In the genomic region with DNA sequence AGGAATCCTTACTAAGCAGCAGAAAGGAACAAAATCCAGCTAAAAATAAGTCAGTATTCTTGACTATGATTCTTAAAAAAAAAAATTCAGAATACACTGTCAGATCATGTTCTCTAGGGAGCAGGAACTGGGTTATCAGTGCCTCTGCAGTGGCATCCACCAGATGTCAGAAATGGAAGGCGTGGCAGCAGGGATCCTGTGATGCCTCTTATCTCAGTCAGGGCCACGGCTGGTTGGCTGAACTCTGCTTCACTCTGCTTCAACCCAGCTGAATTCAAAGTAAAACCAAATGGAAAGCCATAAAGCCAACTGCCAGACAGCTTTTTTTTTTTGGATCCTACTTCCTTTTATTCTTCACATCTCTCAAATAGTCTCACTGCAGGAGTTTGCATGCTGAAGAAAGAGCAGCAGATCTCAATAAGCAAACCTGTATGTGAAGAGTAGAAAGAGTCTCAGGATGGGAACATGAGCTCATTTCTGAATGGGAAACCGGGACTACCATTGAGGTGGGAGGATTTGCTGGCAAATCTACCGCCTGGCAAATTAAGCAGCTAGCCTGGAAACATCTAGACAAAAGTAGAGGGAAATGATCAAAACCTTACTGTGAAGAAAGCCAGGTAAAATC, we compare ENCODE assay signal across 26 mouse cellular contexts.
DNase-seq lines count a peak whose midpoint lies in the region; ATAC-seq and TF ChIP-seq lines count a peak whose summit lies in the region.
"Had no signal": no experiment of that assay in that cellular context is flagged by ENCODE, and none has a peak within 500 bp of the region (broad histone marks: within the 10 kb centered on the region; RNA-seq: fewer than 3 reads in every experiment).

No protein-coding gene starts in this region.

- no peak for TF ChIP-seq CTCF in heart, postnatal 0 days (IDR thresholded peaks at IDR 0.05; ENCODE audit: low read depth)
- no peak for TF ChIP-seq CTCF in heart, adult 2 months (IDR thresholded peaks at IDR 0.05)
- no peak for TF ChIP-seq CTCF in midbrain, postnatal 0 days (IDR thresholded peaks at IDR 0.05)
- TF ChIP-seq CTCF in brain, embryonic 14.5 days (IDR thresholded peaks at IDR 0.05; ENCODE audit: borderline replicate concordance, extremely low read depth, insufficient read depth, insufficient read length): no peak

- 20% methylated on average over 4 of the region's 4 CpGs for WGBS in heart, postnatal 0 days
- WGBS in heart, adult 2 months: 30% methylated on average over 4 of the region's 4 CpGs
- 46% methylated on average over 4 of the region's 4 CpGs for WGBS in midbrain, embryonic 15.5 days
- 27% methylated on average over 4 of the region's 4 CpGs for WGBS in midbrain, postnatal 0 days
- WGBS in hindbrain, embryonic 13.5 days: 49% methylated on average over 4 of the region's 4 CpGs

- H3K27ac ChIP-seq in heart, postnatal 0 days (ENCODE audit: low read depth): no peak overlapping the region
- no peak overlapping the region for H3K27ac ChIP-seq in heart, adult 2 months
- no peak overlapping the region for H3K27ac ChIP-seq in midbrain, embryonic 15.5 days
- no peak overlapping the region for H3K27ac ChIP-seq in midbrain, postnatal 0 days (ENCODE audit: low read depth, low read length)
- no peak overlapping the region for H3K27ac ChIP-seq in hindbrain, embryonic 13.5 days
- H3K27ac ChIP-seq: embryonic facial prominence, embryonic 12.5 days; heart, embryonic 13.5 days; hindbrain, embryonic 14.5 days; limb, embryonic 12.5 days had no signal

- H3K4me3 ChIP-seq in heart, postnatal 0 days (ENCODE audit: low read depth, low read length): no peak overlapping the region
- H3K4me3 ChIP-seq in heart, adult 2 months: no peak overlapping the region
- H3K4me3 ChIP-seq in midbrain, embryonic 15.5 days: no peak overlapping the region
- H3K4me3 ChIP-seq in midbrain, postnatal 0 days (ENCODE audit: low read depth, low read length): no peak overlapping the region
- H3K4me3 ChIP-seq in hindbrain, embryonic 13.5 days: no peak overlapping the region
- H3K4me3 ChIP-seq: embryonic facial prominence, embryonic 12.5 days; heart, embryonic 13.5 days; limb, embryonic 12.5 days; megakaryocyte, embryonic 14.5 days had no signal

- H3K36me3 ChIP-seq in heart, postnatal 0 days (replicated peaks; ENCODE audit: control insufficient read depth, insufficient read depth, low read length): no peaks in the 10 kb centered on the region
- H3K36me3 ChIP-seq in heart, adult 2 months (ENCODE audit: control insufficient read depth, insufficient read depth, low read length): no peaks in the 10 kb centered on the region
- H3K36me3 ChIP-seq in midbrain, embryonic 15.5 days (replicated peaks): no peaks in the 10 kb centered on the region
- H3K36me3 ChIP-seq in midbrain, postnatal 0 days (ENCODE audit: insufficient read depth, low read length): no peaks in the 10 kb centered on the region
- no peaks in the 10 kb centered on the region for H3K36me3 ChIP-seq in hindbrain, embryonic 13.5 days
- H3K36me3 ChIP-seq: embryonic facial prominence, embryonic 12.5 days; heart, embryonic 13.5 days; limb, embryonic 12.5 days had no signal

- no peaks in the 10 kb centered on the region for H3K27me3 ChIP-seq in heart, postnatal 0 days (ENCODE audit: control insufficient read depth, insufficient read depth, low read length)
- H3K27me3 ChIP-seq in heart, adult 2 months (ENCODE audit: control insufficient read depth, insufficient read depth, low read length): no peaks in the 10 kb centered on the region
- H3K27me3 ChIP-seq in midbrain, embryonic 15.5 days (replicated peaks): no peaks in the 10 kb centered on the region
- H3K27me3 ChIP-seq in midbrain, postnatal 0 days (ENCODE audit: insufficient read depth, low read length): no peaks in the 10 kb centered on the region
- H3K27me3 ChIP-seq in hindbrain, embryonic 13.5 days: no peaks in the 10 kb centered on the region
- H3K27me3 ChIP-seq: embryonic facial prominence, embryonic 12.5 days; heart, embryonic 13.5 days; limb, embryonic 12.5 days; megakaryocyte, embryonic 14.5 days had no signal

- no peak overlapping the region for H3K4me2 ChIP-seq in heart, postnatal 0 days (ENCODE audit: low read depth, low read length)
- H3K4me2 ChIP-seq in midbrain, embryonic 15.5 days: no peak overlapping the region
- no peak overlapping the region for H3K4me2 ChIP-seq in midbrain, postnatal 0 days (ENCODE audit: low read depth, low read length, poor library complexity, severe bottlenecking)
- no peak overlapping the region for H3K4me2 ChIP-seq in hindbrain, embryonic 13.5 days
- H3K4me2 ChIP-seq: embryonic facial prominence, embryonic 12.5 days; heart, embryonic 13.5 days; hindbrain, embryonic 14.5 days; limb, embryonic 12.5 days; liver, embryonic 11.5 days had no signal

- peak; percentile 47; the same call in 1 of the 2 replicates for ATAC-seq in heart, postnatal 0 days (ENCODE audit: insufficient read depth, low read depth)
- ATAC-seq in midbrain, embryonic 15.5 days (replicated peaks): peak; percentile 80
- no peak for ATAC-seq in midbrain, postnatal 0 days (ENCODE audit: low FRiP score)
- ATAC-seq in hindbrain, embryonic 13.5 days (ENCODE audit: low FRiP score): no peak
- ATAC-seq: activated CD4-positive, CD25-positive, alpha-beta regulatory T cell, adult 4 months; CD4-positive, CD25-positive, alpha-beta regulatory T cell, adult 4 months; intestine, postnatal 0 days had no signal

- intact Hi-C loops in heart, adult 2 months (cut with DNase I): no loop called here

- no peak for TF ChIP-seq POLR2A in heart, adult 2 months (IDR thresholded peaks at IDR 0.05; ENCODE audit: insufficient read depth, low read depth, low read length)
- no peak for TF ChIP-seq POLR2A in brain, embryonic 14.5 days (IDR thresholded peaks at IDR 0.05; ENCODE audit: borderline replicate concordance, extremely low read depth, insufficient read depth, insufficient read length, poor library complexity, severe bottlenecking)

- no peaks in the 10 kb centered on the region for H3K9me3 ChIP-seq in heart, postnatal 0 days (replicated peaks; ENCODE audit: control insufficient read depth, low read length)
- H3K9me3 ChIP-seq in midbrain, embryonic 15.5 days: no peaks in the 10 kb centered on the region
- no peaks in the 10 kb centered on the region for H3K9me3 ChIP-seq in midbrain, postnatal 0 days (ENCODE audit: low read length)
- no peaks in the 10 kb centered on the region for H3K9me3 ChIP-seq in hindbrain, embryonic 13.5 days
- H3K9me3 ChIP-seq: embryonic facial prominence, embryonic 12.5 days; heart, embryonic 13.5 days; limb, embryonic 12.5 days; megakaryocyte, embryonic 14.5 days had no signal

- DNase-seq in heart, postnatal 0 days (ENCODE audit: low spot score): no peak
- no peak for DNase-seq in heart, adult 2 months
- DNase-seq in midbrain, postnatal 0 days (ENCODE audit: low spot score): no peak
- peak; percentile 63 for DNase-seq in brain, embryonic 14.5 days (ENCODE audit: low read depth)
- no peak for DNase-seq in kidney, adult 18-20 months
- DNase-seq: adrenal gland, adult 2 months; cerebellum, adult 11 months; cerebellum, adult 9-10 months; cerebellum, postnatal 36 days; embryo, embryonic 11 days; gastrocnemius, postnatal 25 days; heart, adult 18-20 months; kidney, postnatal 14 days; layer of hippocampus, adult 9-11 months; lung, postnatal 36 days had no signal

- no peak for TF ChIP-seq EP300 in heart, postnatal 0 days (IDR thresholded peaks at IDR 0.05; ENCODE audit: low read depth)
- TF ChIP-seq EP300 in heart, adult 2 months (IDR thresholded peaks at IDR 0.05; ENCODE audit: insufficient read depth, low read depth, low read length): no peak

- H3K4me1 ChIP-seq in heart, postnatal 0 days (ENCODE audit: control insufficient read depth, insufficient read depth): no peaks in the 10 kb centered on the region
- no peaks in the 10 kb centered on the region for H3K4me1 ChIP-seq in heart, adult 2 months (ENCODE audit: control insufficient read depth, insufficient read depth, low read length)
- no peaks in the 10 kb centered on the region for H3K4me1 ChIP-seq in midbrain, embryonic 15.5 days
- no peaks in the 10 kb centered on the region for H3K4me1 ChIP-seq in midbrain, postnatal 0 days (ENCODE audit: insufficient read depth, low read length)
- no peaks in the 10 kb centered on the region for H3K4me1 ChIP-seq in hindbrain, embryonic 13.5 days (replicated peaks)
- H3K4me1 ChIP-seq: embryonic facial prominence, embryonic 12.5 days; limb, embryonic 12.5 days had no signal

- no peaks in the 10 kb centered on the region for H3K79me2 ChIP-seq in heart, adult 2 months (replicated peaks; ENCODE audit: control insufficient read depth, insufficient read depth, low read length)

- no peak overlapping the region for H3K9ac ChIP-seq in heart, postnatal 0 days (replicated peaks; ENCODE audit: low read depth, low read length)
- H3K9ac ChIP-seq in heart, adult 2 months (ENCODE audit: low read depth, low read length): no peak overlapping the region
- no peak overlapping the region for H3K9ac ChIP-seq in midbrain, embryonic 15.5 days
- H3K9ac ChIP-seq in midbrain, postnatal 0 days (replicated peaks; ENCODE audit: low read length, poor library complexity, severe bottlenecking): no peak overlapping the region
- no peak overlapping the region for H3K9ac ChIP-seq in hindbrain, embryonic 13.5 days
- H3K9ac ChIP-seq: embryonic facial prominence, embryonic 12.5 days; heart, embryonic 13.5 days; hindbrain, embryonic 14.5 days; limb, embryonic 12.5 days had no signal

Comparison
In these comparisons a context has a peak if more than half of its experiments do, and no peak if none do; other contexts are left out.
1. ATAC-seq: peak in heart, postnatal 0 days (single experiment) and midbrain, embryonic 15.5 days (single experiment); none in midbrain, postnatal 0 days (single experiment) and hindbrain, embryonic 13.5 days (single experiment).